Mouse (Mus musculus): ENCODE results near the gene Sash3. TPM values are rescaled to one million over a fixed set of nuclear protein-coding genes. Genes with fewer than 3 reads are reported as not detected.
A peak's percentile ranks its signal among the peaks of the same experiment; 100 is the strongest.

Sash3 gene
- total RNA-seq (2014; fragmentation: Nextera tagmentation) (58.7 and 63.8 TPM in 2 replicates), total RNA-seq (2017) (74.4 and 84.7 TPM in 2 replicates)

- peak; percentile 82 for ATAC-seq (replicated peaks; ENCODE audit: poor library complexity, severe bottlenecking)
Measured at GRCm38 (mm10) chrX:48146262-48146661, at the start of gene Sash3. Gene Sash3 (plus strand): TSS chrX:48146436.

- peak; percentile 86 for ATAC-seq (replicated peaks; ENCODE audit: poor library complexity, severe bottlenecking)
Measured at GRCm38 (mm10) chrX:48096580-48096979, 49.7 kb upstream of the Sash3 start.

DNA sequence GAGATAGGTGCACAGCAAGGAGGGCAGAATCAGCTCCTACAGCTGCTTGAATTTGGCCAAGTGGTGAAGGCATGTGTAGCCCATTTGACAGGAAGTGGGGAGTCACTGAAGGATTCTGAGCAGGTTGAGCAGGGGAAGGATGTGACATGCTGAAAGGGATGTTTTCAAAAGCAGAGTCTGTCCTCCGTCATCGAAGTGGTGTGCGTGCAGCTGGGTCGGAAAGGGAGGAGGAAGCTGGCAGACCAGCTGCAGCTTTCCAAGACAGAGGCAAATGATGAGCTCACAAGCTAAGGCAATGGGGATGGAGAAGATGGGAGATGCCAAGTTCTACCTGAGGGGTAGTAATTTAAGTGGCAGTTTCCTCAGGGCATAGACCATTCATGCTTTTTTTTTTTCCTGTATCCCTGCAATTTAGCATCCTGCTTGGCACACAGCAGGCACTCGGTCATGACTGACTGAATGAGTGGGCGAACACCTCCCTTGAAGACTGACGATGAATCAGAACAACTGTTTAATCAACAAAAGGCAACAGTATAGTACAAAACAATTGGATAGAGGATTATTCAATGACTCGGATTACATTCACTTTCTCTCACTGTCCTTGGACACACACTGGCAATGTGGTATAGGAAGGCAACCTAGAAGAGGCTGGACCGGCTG is 47.6 kb upstream of the Sash3 start:
- ATAC-seq (replicated peaks; ENCODE audit: poor library complexity, severe bottlenecking), result peak; percentile 36; the same call in 1 of the 2 replicates

- ATAC-seq (replicated peaks; ENCODE audit: poor library complexity, severe bottlenecking), result no peak
Measured at GRCm38 (mm10) chrX:48099871-48100270, 46.4 kb upstream of the Sash3 start.

- ATAC-seq (replicated peaks; ENCODE audit: poor library complexity, severe bottlenecking), result no peak
Measured at GRCm38 (mm10) chrX:48103256-48103655, 43.0 kb upstream of the Sash3 start.

DNA sequence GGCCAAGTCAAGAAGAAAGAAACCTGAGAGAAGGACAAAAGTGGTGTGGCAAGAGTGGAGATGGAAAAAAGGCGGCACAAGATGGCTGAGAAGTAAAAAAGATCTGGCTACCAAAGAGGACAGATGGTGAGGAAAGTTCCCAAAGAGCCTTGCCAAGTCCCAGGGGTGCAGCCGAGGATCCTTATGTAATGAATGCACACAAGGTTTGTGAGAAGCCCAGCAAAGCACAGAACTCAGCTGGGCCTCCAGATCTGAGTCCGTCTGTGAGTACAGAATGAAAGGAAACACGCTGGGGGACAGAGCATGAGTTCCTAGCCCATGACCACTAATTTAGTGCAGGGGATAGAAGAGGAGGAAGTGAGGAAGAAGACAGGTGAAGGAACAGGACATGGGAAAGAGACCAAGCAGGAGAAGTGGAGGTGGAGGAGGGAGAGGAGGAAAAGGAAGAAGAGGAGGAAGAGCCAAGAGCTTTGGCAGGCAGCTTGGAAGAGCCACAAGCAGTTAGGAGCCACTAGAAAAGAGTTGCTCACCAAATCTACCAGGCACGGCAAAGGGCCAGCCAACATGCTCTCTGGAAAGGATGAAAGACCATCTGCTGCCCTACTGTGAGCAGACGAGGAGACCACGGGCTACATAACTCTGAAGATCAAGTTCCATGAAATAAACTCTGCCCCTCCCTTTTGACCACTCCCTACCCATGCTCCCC is 41.3 kb upstream of the Sash3 start:
- ATAC-seq (replicated peaks; ENCODE audit: poor library complexity, severe bottlenecking), result no peak

DNA sequence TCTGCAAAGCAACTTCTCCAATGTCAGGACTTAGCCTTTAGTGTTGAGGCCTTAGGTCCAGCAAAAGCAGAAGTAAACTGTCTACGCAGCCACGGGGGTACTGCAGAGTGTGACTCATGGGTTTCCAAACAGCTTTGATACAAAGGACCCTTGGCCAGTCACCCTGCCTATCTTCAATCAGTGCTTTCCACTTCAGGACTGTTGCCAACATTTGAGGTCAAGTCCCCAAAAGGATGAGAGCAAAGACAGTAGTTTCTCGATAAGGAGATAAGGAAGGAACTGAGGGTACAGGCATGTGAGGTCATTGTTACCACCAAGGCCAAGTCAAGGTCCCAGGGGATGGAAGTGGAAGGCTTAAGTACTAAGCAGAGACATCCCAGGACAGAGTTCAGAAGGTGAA is 40.0 kb upstream of the Sash3 start:
- ATAC-seq (replicated peaks; ENCODE audit: poor library complexity, severe bottlenecking), result peak; percentile 100

DNA sequence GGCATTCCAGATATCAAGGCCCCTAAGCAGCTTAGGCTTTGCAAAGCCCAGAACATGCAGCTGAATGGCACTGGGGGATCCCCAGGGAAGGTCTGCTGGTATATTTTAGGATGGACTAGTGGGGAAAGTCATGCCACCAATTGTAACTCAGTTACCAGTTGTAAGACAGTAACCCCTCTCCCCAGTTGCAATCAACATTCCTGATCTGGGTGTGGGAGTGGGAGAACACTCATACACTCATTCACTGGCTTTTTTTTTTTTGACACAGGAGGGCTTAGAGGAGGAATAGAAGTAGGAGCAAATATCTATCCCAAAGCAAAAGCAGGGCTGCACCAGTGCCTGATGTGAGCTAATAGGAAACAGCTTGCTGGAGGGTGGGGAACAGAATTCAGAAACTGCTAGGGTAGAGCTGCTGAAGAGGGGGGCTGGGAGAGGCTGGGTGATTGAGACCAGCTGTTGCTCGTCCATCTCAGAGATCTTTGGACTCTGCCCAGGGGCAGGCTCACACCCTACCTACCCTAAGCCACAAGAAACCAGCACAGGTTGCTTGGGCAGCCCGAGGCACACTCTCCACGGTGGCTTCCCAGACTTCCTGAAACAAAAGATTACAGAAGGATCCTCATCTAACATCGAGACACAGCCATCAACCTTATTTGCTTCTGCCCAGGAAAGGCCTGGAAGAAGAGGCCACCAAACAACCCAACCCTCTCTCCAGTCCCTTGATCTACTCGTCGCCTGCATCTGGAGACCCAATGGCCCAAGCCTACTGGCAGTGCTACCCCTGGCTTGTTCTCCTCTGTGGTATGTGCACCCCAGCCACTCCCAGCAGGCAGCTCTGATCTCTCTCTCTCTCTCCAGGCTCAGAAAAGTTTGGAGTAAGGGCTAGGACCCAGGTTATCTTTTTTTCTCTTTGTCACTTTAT is 37.6 kb upstream of the Sash3 start, which contains the start of gene Xpnpep2:
Xpnpep2 (plus strand) TSS at position 332 of the 922 bp plus-strand sequence.
- ATAC-seq (replicated peaks; ENCODE audit: poor library complexity, severe bottlenecking), result no peak

DNA sequence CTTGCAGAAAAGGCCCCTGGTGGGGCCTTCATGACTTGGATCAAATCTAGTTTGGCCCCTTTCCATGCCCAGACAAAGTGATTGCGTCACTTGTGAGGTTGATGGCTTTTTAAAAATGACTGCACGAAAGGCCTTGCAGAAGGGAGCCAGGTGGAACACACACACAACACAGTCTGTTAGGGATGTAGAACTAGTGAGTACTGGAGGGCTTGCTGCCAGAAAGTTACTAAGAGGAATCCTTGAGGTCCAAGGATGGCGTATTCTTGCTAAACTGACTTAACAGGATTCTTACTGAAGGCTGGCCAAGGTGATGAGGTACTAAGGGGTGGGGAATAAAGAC is 37.0 kb upstream of the Sash3 start:
- ATAC-seq (replicated peaks; ENCODE audit: poor library complexity, severe bottlenecking), result no peak

DNA sequence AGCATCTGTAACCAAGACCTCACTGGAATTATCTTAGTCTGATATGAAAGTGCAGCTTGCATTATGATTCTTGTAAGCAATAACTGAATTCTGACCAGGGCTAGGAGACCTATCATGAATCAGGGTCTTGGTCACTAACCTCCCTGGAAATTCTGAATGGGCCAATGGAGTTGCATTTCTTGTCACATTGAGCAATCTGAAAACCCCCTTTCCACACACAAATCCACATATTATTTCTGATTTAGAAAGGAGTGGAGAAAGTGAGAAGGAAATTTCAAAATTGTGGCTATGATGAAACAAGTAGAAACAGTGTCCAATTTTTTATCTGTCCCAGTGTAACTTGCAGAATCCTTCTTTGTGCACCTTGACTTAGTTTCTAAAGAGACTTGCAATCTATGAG is 26.9 kb upstream of the Sash3 start:
- peak; percentile 80 for ATAC-seq (replicated peaks; ENCODE audit: poor library complexity, severe bottlenecking)

GRCm38 (mm10) chrX:48124132-48125071 is 21.8 kb upstream of the Sash3 start:
- ATAC-seq (replicated peaks; ENCODE audit: poor library complexity, severe bottlenecking), result peak; percentile 72

DNA sequence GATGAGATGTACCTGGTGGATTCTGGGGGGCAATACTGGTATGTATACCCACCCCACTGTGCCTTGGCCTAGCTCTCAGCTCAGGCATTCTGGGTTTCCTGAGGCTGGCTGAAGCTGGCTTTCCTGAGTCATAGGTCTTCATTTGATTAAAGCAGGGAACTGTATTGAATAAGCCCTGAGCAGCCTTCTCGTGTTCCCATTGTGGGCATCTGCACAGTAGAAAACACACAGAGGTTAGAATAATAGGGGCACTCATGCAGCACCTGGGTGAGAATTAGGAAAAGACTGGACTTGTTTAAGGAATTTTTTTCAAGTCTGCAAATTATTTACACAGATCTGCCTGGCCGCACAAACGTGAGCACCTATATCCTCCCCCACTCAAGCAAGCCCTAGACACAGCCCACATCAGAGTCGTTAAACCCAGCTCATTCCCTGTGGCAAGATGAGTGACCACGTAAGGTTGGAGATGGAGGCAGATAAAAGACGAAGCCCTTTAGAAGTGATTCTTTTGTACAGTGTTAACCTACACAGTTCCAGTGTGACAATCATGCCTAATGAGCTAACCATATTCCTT is 19.2 kb upstream of the Sash3 start:
- ATAC-seq (replicated peaks; ENCODE audit: poor library complexity, severe bottlenecking), result no peak

DNA sequence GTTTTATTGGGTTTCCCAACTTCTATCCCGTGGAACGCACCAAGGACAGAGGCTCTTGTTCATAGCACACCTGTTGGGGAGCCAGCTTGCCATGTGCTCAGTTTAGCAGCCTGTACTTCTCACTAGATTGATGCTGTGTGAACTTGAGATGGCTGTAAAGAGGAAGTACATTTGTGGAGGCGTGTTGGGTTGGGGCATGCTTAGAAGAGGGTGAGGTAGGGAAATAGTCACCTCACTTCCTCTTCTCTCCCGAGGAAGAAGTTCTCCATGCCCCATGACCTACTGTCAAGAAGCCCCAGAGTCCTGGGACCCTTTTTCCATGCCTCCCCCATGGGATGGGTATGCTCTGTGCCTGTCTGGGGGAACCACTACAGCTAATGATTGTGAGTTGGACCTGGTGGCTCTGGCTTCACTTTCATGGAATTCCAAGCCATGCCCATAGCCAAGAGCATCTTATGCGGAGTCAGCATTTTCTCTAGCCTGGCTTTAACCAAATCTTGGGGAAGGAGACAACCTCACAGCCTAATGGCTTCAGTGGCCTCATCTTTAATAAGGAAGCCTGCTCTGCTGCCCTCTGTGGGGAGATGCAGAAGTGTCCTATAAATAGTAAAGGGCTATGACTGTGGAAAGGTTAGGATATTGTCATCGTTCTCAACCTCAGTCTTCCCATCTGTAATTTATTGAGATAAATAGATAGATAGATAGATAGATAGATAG is 18.6 kb upstream of the Sash3 start:
- peak; percentile 94 for ATAC-seq (replicated peaks; ENCODE audit: poor library complexity, severe bottlenecking)

DNA sequence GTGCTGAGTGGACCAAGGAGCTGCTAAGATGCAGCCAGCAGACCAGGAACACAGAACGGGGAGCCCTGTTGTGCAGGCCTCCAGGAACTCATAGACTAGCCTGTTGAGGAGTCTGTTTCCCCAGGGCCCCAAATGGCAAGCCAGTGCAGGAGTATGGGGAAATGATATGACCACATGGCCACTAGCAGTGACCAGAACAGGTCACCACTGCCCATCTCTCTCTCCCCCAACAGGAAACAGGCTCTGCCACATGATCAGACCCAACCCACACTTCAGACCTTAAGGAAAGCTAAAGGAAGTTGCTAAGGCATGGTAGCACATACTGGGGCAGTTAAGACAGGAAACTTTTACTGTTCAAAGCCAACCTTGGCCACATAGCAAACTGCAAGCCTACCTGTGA is 17.1 kb upstream of the Sash3 start:
- peak; percentile 29 for ATAC-seq (replicated peaks; ENCODE audit: poor library complexity, severe bottlenecking)

GRCm38 (mm10) chrX:48136935-48137334 is 9.3 kb upstream of the Sash3 start:
- ATAC-seq (replicated peaks; ENCODE audit: poor library complexity, severe bottlenecking), result no peak

DNA sequence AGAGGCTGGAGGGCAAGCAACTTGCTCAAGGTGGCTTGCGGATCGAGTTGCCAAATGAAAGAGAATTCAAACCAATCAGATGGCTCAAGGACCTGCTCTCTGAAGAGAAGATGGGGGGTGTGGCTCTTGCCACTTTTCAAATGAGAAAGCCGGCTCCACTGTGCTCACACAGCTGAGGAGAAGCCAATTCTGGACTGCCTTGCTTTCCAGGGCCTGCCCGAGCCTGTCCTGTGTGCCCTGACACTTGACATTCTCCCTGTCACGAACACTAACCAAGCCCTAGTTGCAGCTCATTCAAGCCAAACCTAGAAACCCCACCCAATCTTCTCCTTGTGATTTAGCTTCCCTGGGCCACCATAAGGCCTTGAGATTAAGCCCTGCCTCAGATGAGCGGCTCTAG is 8.2 kb upstream of the Sash3 start:
- ATAC-seq (replicated peaks; ENCODE audit: poor library complexity, severe bottlenecking), result no peak

- ATAC-seq (replicated peaks; ENCODE audit: poor library complexity, severe bottlenecking), result peak; percentile 47
Measured at GRCm38 (mm10) chrX:48138539-48139275, 7.5 kb upstream of the Sash3 start.

Data from granulocyte monocyte progenitor cell, adult 5-6 weeks (primary cell).